Mouse (Mus musculus): ENCODE results near the gene Ankib1. TPM values are rescaled to one million over a fixed set of nuclear protein-coding genes. Genes with fewer than 3 reads are reported as not detected.
"Not testable (repeated sequence)": the region's sequence is repeated elsewhere in the genome, so short reads cannot be mapped to it uniquely, and the experiment has no call there.

The Ankib1 gene
- total RNA-seq (2021) = 10 to 100 TPM; 23.4 to 26.4 TPM
- long read RNA-seq, experiment 1, full-length matches to known transcripts = 4 of 15 reads
- long read RNA-seq, experiment 1, partial matches to known transcripts = 0 of 15 reads
- long read RNA-seq, experiment 1, other reads (novel, unspliced or antisense) = 11 of 15 reads
- long read RNA-seq, experiment 2, partial matches to known transcripts = 0 of 11 reads
- long read RNA-seq, experiment 2, other reads (novel, unspliced or antisense) = 9 of 11 reads

GRCm38 (mm10) chr5:3802433-3803291 is at the start of gene Ankib1, which contains the start of gene Krit1:
Ankib1 (minus strand) TSS chr5:3802925.
Krit1 (plus strand) TSS chr5:3803184.
- intact Hi-C loops (cut with DNase I) = loop anchor here (2.0 kb wide), 1 partner anchor 156 kb away; no protein-coding TSS in a partner anchor
- DNase-seq = peak; percentile 89 to 90

GRCm38 (mm10) chr5:3845026-3845425 is 42.3 kb upstream of the Ankib1 start, which contains the start of gene Lrrd1:
Lrrd1 (plus strand) TSS chr5:3845173.
- DNase-seq = peak in 1 of 2 experiments; percentile 5

GRCm38 (mm10) chr5:3834107-3834506 is 31.4 kb upstream of the Ankib1 start:
- intact Hi-C loops (cut with DNase I) = no loop called here
- no peak for DNase-seq

More at GRCm38 (mm10) chr5:3845026-3845425, 42.3 kb upstream of the Ankib1 start, which contains the start of gene Lrrd1:
- intact Hi-C loops (cut with DNase I) = no loop called here

GRCm38 (mm10) chr5:3808472-3808871 is 5.7 kb upstream of the Ankib1 start:
- intact Hi-C loops (cut with DNase I) = no loop called here
- DNase-seq = no peak

- DNase-seq = no peak
- intact Hi-C loops (cut with DNase I) = loop anchor here (2.0 kb wide), 1 partner anchor 157 kb away; no protein-coding TSS in a partner anchor
Observed at GRCm38 (mm10) chr5:3803292-3804165, 804 bp upstream of the Ankib1 start.

- DNase-seq = no peak
- intact Hi-C loops (cut with DNase I) = loop anchor here (2.0 kb wide), 1 partner anchor 155 kb away; no protein-coding TSS in a partner anchor
Observed at GRCm38 (mm10) chr5:3801672-3802432, 873 bp downstream of the Ankib1 start.

- intact Hi-C loops (cut with DNase I) = no loop called here
- DNase-seq = no peak
Observed at GRCm38 (mm10) chr5:3800881-3801280, 1.8 kb downstream of the Ankib1 start.

GRCm38 (mm10) chr5:3800041-3800440 is 2.7 kb downstream of the Ankib1 start:
- intact Hi-C loops (cut with DNase I) = no loop called here

GRCm38 (mm10) chr5:3798656-3799055 is 4.1 kb downstream of the Ankib1 start:
- intact Hi-C loops (cut with DNase I); DNase-seq: not testable (repeated sequence)

More at GRCm38 (mm10) chr5:3800041-3800440, 2.7 kb downstream of the Ankib1 start:
- DNase-seq = no peak

- intact Hi-C loops (cut with DNase I); DNase-seq: not testable (repeated sequence)
Observed at GRCm38 (mm10) chr5:3797101-3797500, 5.6 kb downstream of the Ankib1 start.

- DNase-seq = no peak
- intact Hi-C loops (cut with DNase I) = no loop called here
Observed at GRCm38 (mm10) chr5:3791048-3791447, 11.7 kb downstream of the Ankib1 start.

GRCm38 (mm10) chr5:3787548-3787947 is 15.2 kb downstream of the Ankib1 start:
- intact Hi-C loops (cut with DNase I) = no loop called here
- peak in 1 of 2 experiments; percentile 17 for DNase-seq

- no peak for DNase-seq
- intact Hi-C loops (cut with DNase I) = no loop called here
Observed at GRCm38 (mm10) chr5:3784751-3785496, 17.8 kb downstream of the Ankib1 start.

GRCm38 (mm10) chr5:3783947-3784681 is 18.6 kb downstream of the Ankib1 start:
- intact Hi-C loops (cut with DNase I) = no loop called here
- DNase-seq = no peak

GRCm38 (mm10) chr5:3782670-3783069 is 20.1 kb downstream of the Ankib1 start:
- no peak for DNase-seq
- intact Hi-C loops (cut with DNase I) = no loop called here

- intact Hi-C loops (cut with DNase I) = no loop called here
- no peak for DNase-seq
Observed at GRCm38 (mm10) chr5:3772017-3772416, 30.7 kb downstream of the Ankib1 start.

GRCm38 (mm10) chr5:3771512-3771911 is 31.2 kb downstream of the Ankib1 start:
- intact Hi-C loops (cut with DNase I) = no loop called here
- no peak for DNase-seq

GRCm38 (mm10) chr5:3750536-3750935 is 52.2 kb downstream of the Ankib1 start:
- intact Hi-C loops (cut with DNase I); DNase-seq: not testable (repeated sequence)

Data from heart, postnatal 14 days (tissue).